Mouse (Mus musculus): ENCODE results near the gene Tex48.

Gene Tex48

GRCm38 (mm10) chr4:63594459-63595110, 27.6 kb downstream of the Tex48 start:
- no peak for DNase-seq

- no peak for DNase-seq
Observed at GRCm38 (mm10) chr4:63590538-63590937, 31.7 kb downstream of the Tex48 start.

- no peak for DNase-seq
Observed at GRCm38 (mm10) chr4:63589987-63590386, 32.2 kb downstream of the Tex48 start.

- no peak for DNase-seq
Observed at GRCm38 (mm10) chr4:63586240-63586639, 36.0 kb downstream of the Tex48 start.

GRCm38 (mm10) chr4:63585216-63585615, 37.0 kb downstream of the Tex48 start:
- DNase-seq = no peak

GRCm38 (mm10) chr4:63582580-63582979, 39.6 kb downstream of the Tex48 start:
- no peak for DNase-seq

- DNase-seq = no peak
Observed at GRCm38 (mm10) chr4:63580078-63580477, 42.1 kb downstream of the Tex48 start.

- DNase-seq = no peak
Observed at GRCm38 (mm10) chr4:63579649-63580048, 42.6 kb downstream of the Tex48 start.

GRCm38 (mm10) chr4:63572621-63573020, 49.6 kb downstream of the Tex48 start:
- no peak for DNase-seq

- no peak for DNase-seq
Observed at GRCm38 (mm10) chr4:63570208-63570781, 51.9 kb downstream of the Tex48 start.

- no peak for DNase-seq
Observed at GRCm38 (mm10) chr4:63569322-63569721, 52.9 kb downstream of the Tex48 start.

GRCm38 (mm10) chr4:63567712-63568390, 54.4 kb downstream of the Tex48 start:
- DNase-seq = no peak

- DNase-seq = peak; percentile 19 to 27
Observed at GRCm38 (mm10) chr4:63562742-63563141, 59.5 kb downstream of the Tex48 start.

- DNase-seq = peak; percentile 63 to 76
Observed at GRCm38 (mm10) chr4:63561861-63562675, 60.2 kb downstream of the Tex48 start.

- DNase-seq = peak; percentile 42 to 56
Observed at GRCm38 (mm10) chr4:63560079-63560478, 62.1 kb downstream of the Tex48 start.

- DNase-seq = peak; percentile 11 to 14
Observed at GRCm38 (mm10) chr4:63559127-63559697, 63.0 kb downstream of the Tex48 start.

GRCm38 (mm10) chr4:63558407-63559081, 63.7 kb downstream of the Tex48 start, which contains the start of gene Tmem268:
Tmem268 (plus strand) TSS chr4:63558781.
- DNase-seq = peak; percentile 84 to 85

GRCm38 (mm10) chr4:63557124-63558059, 64.8 kb downstream of the Tex48 start:
- peak in 1 of 2 experiments; percentile 13 for DNase-seq
